Mouse (Mus musculus): ENCODE measurements around the gene Axl.
"Not testable (repeated sequence)": the region's sequence is repeated elsewhere in the genome, so short reads cannot be mapped to it uniquely, and the experiment has no call there.

Axl gene

DNA sequence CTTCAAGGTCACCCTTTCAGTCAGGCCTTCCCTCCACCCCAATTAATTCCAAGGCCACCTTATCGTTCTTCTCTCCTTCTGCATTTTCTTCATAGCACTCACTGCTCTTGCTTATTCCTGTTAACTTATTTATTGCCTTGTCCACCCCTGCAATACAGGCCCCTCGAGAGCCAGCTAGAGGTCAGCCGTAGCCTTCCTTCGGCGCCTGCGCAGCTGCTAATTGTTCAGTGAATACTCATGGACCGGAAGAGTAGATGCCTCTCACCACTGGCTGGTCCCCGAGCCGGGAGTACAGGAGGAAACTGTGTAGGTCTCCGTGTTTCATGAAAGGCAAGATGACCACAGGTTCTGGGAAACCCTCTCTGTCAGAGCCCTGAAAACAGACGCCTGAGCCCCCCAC, 24.8 kb downstream of the Axl start:
- in situ Hi-C loops (cut with MboI; ENCODE audit: low pct_unique_long_range_greater_than_20kb in 1 of 2, low sequenced_read_pairs in 2 of 2, unreplicated experiment in 1 of 2), result no loop called here

- in situ Hi-C loops (cut with MboI; ENCODE audit: low pct_unique_long_range_greater_than_20kb in 1 of 2, low sequenced_read_pairs in 2 of 2, unreplicated experiment in 1 of 2), result no loop called here
These were observed 27.2 kb downstream of the Axl start for GRCm38 (mm10) chr7:25761354-25761753.

- in situ Hi-C loops (cut with MboI; ENCODE audit: low pct_unique_long_range_greater_than_20kb in 1 of 2, low sequenced_read_pairs in 2 of 2, unreplicated experiment in 1 of 2), result loop anchor here (5.0 to 10.0 kb wide), 2 partner anchors 36 to 149 kb away; no protein-coding TSS in a partner anchor
These were observed 32.5 kb downstream of the Axl start for GRCm38 (mm10) chr7:25756011-25756410.

- in situ Hi-C loops (cut with MboI; ENCODE audit: low pct_unique_long_range_greater_than_20kb in 1 of 2, low sequenced_read_pairs in 2 of 2, unreplicated experiment in 1 of 2), result loop anchor here (5.0 to 10.0 kb wide), 2 partner anchors 37 to 149 kb away; no protein-coding TSS in a partner anchor
These were observed 33.1 kb downstream of the Axl start for GRCm38 (mm10) chr7:25755468-25755833.

DNA sequence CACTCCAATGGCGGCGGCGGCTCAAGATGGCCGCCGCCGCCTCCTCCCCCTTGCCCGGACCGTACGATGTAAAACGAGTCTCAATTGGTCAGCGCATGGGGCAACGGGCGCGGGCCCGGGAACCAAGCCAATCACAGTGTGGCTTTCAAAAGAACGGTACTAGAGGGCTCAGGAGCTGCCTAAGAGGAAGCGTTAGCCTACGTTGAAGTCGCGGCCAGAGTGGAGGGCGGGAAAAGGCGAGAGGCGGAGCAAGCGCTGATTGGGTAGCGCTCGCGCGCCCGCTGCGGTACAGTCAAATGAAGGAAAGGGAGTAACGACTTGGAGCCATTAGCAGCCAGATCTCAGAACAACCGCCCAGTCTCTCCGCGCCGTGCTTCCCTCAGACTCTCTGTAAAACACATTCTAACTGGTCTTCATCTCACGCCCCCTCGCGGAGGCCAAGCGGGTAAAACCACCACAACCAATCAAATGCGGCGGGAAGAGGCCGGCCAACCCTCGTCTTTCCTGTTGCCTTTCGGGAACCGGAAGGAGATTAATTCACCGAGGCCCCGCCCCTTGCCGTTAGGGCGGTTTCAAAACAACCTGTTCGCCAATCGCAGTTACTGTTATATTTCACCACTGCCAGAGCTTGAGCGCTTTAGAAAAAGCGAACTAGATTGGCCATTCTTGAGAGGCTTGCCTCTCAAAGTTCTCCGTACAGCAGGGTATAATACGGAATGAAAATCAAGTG, 33.6 kb downstream of the Axl start, which contains the start of gene Hnrnpul1:
Gene Hnrnpul1 (minus strand): TSS at position 20 of the 730 bp plus-strand sequence.
- in situ Hi-C loops (cut with MboI; ENCODE audit: low pct_unique_long_range_greater_than_20kb in 1 of 2, low sequenced_read_pairs in 2 of 2, unreplicated experiment in 1 of 2), result loop anchor here (5.0 to 10.0 kb wide), 2 partner anchors 37 to 150 kb away; no protein-coding TSS in a partner anchor

GRCm38 (mm10) chr7:25754439-25754737, 34.1 kb downstream of the Axl start:
- in situ Hi-C loops (cut with MboI; ENCODE audit: low pct_unique_long_range_greater_than_20kb in 1 of 2, low sequenced_read_pairs in 2 of 2, unreplicated experiment in 1 of 2), result loop anchor here in 1 of 2 experiments (10.0 kb wide), 1 partner anchor 150 kb away; no protein-coding TSS in a partner anchor

DNA sequence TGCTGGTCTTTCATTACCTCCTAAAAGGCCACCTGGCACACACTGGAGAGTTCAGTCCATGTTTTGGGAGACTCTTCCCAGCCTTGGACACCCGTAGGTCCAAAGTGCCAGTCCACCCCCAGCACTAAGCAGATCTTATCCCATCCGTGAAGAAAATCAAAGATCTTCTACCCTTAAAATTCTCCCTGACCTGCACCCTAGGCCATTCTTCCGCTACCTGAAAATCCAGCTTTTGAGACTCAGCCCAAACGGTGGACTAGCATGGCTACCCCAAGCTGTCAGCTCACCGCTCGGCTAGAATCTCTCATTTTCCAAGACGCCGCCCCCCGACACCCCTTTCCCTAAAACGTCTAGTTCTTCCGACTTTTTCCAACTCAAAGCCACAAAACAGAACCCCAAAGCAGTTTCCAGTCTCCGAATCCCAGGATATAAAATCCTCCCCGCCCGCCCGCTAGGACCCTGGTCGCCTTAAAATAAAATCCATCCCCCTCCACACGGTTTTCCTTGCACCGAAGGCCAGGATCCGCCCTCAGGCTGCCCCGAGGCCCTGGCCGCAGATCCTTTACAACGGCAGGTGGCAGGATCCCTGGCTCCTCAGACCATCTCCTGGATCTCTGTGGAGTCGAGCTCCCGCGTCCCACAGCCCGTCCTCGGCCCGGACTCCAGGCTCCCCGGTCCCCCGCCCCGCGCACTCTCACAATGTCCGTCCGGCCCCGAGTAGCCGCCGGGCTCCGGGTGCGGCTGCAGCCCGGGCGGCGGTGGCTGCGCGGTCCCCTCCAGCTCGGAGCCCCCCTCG, 34.7 kb downstream of the Axl start:
- in situ Hi-C loops (cut with MboI; ENCODE audit: low pct_unique_long_range_greater_than_20kb in 1 of 2, low sequenced_read_pairs in 2 of 2, unreplicated experiment in 1 of 2), result loop anchor here in 1 of 2 experiments (10.0 kb wide), 1 partner anchor 151 kb away; no protein-coding TSS in a partner anchor

GRCm38 (mm10) chr7:25753076-25753475, 35.4 kb downstream of the Axl start:
- in situ Hi-C loops (cut with MboI; ENCODE audit: low pct_unique_long_range_greater_than_20kb in 1 of 2, low sequenced_read_pairs in 2 of 2, unreplicated experiment in 1 of 2), result loop anchor here in 1 of 2 experiments (10.0 kb wide), 1 partner anchor 152 kb away; no protein-coding TSS in a partner anchor

GRCm38 (mm10) chr7:25746844-25747243, 41.7 kb downstream of the Axl start:
- in situ Hi-C loops (cut with MboI; ENCODE audit: low pct_unique_long_range_greater_than_20kb in 1 of 2, low sequenced_read_pairs in 2 of 2, unreplicated experiment in 1 of 2), result no loop called here

- in situ Hi-C loops (cut with MboI; ENCODE audit: low pct_unique_long_range_greater_than_20kb in 1 of 2, low sequenced_read_pairs in 2 of 2, unreplicated experiment in 1 of 2), result no loop called here
These were observed 50.2 kb downstream of the Axl start for GRCm38 (mm10) chr7:25738277-25738676.

GRCm38 (mm10) chr7:25736920-25737319, 51.6 kb downstream of the Axl start:
- in situ Hi-C loops (cut with MboI; ENCODE audit: low pct_unique_long_range_greater_than_20kb in 1 of 2, low sequenced_read_pairs in 2 of 2, unreplicated experiment in 1 of 2), result no loop called here

GRCm38 (mm10) chr7:25734991-25735390, 53.5 kb downstream of the Axl start:
- in situ Hi-C loops (cut with MboI; ENCODE audit: low pct_unique_long_range_greater_than_20kb in 1 of 2, low sequenced_read_pairs in 2 of 2, unreplicated experiment in 1 of 2), result no loop called here

- in situ Hi-C loops (cut with MboI; ENCODE audit: low pct_unique_long_range_greater_than_20kb in 1 of 2, low sequenced_read_pairs in 2 of 2, unreplicated experiment in 1 of 2), result no loop called here
These were observed 57.0 kb downstream of the Axl start for GRCm38 (mm10) chr7:25731294-25732055.

DNA sequence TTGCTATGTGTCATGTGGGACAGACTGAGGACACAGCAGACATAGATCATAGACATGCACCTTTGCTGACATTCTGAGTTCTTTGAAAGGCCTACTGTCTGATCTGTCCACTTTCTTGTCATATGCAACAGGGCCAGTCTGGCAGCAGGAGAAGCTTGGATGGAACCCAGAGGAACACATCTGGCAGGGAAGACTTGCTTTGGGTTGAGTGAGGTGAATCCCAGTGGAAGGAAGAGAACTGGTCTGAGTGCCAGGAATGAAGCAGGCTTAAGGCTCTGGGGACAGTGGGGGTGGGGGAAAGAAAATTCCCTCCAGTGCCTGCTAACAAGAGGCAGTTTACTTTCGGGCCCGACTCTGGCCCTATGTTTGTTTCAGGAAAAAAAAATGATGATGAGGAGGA, 58.6 kb downstream of the Axl start:
- in situ Hi-C loops (cut with MboI; ENCODE audit: low pct_unique_long_range_greater_than_20kb in 1 of 2, low sequenced_read_pairs in 2 of 2, unreplicated experiment in 1 of 2), result no loop called here

GRCm38 (mm10) chr7:25729396-25729795, 59.1 kb downstream of the Axl start:
- in situ Hi-C loops (cut with MboI; ENCODE audit: low pct_unique_long_range_greater_than_20kb in 1 of 2, low sequenced_read_pairs in 2 of 2, unreplicated experiment in 1 of 2), result no loop called here

DNA sequence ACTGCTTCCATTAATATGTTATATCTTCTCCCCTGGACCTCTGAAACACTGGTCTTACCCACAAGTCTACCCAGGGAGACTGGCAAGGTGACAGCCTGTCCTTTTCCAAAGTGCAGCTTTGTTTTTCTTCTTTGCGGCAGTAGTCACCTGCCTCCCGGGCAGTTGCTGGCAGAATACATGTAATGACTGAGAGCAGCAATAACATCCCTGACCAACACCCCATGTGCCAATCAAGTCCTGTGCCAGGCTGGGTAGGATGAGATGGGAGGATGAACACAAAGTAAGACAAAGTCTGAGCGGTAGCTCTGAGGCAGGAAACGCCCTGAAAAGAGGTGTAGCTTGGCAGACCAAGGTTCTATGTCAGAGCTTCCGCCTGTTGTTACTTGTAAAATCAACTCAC, 60.7 kb downstream of the Axl start:
- in situ Hi-C loops (cut with MboI; ENCODE audit: low pct_unique_long_range_greater_than_20kb in 1 of 2, low sequenced_read_pairs in 2 of 2, unreplicated experiment in 1 of 2), result no loop called here

DNA sequence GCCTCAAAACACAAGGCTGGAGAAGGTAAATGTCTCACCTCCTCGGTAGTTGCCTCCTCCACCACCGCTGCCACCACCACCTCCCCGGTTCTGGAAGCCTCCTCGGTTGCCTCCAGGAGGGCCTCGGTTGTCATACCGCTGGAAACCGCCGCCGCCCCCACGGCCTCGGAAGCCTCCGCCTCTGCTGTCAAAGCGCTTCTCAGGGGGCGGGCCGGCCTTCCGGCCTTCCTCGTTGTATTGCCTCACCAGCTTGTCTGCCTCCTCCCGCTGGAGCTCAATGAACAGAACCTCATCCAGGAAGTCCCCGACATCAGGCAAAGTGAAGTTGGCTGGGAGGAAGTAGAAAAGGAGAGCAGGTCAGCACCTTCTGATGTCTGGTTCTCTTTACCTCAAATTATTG, 62.6 kb downstream of the Axl start:
- in situ Hi-C loops (cut with MboI; ENCODE audit: low pct_unique_long_range_greater_than_20kb in 1 of 2, low sequenced_read_pairs in 2 of 2, unreplicated experiment in 1 of 2), result no loop called here

GRCm38 (mm10) chr7:25721776-25722175, 66.7 kb downstream of the Axl start:
- in situ Hi-C loops (cut with MboI; ENCODE audit: low pct_unique_long_range_greater_than_20kb in 1 of 2, low sequenced_read_pairs in 2 of 2, unreplicated experiment in 1 of 2), result not testable (repeated sequence)

GRCm38 (mm10) chr7:25720760-25721159, 67.7 kb downstream of the Axl start:
- in situ Hi-C loops (cut with MboI; ENCODE audit: low pct_unique_long_range_greater_than_20kb in 1 of 2, low sequenced_read_pairs in 2 of 2, unreplicated experiment in 1 of 2), result no loop called here
